Mouse (Mus musculus) ES-E14 (cell line): ENCODE measurements around the gene Cebpb. TPM values are rescaled to one million over a fixed set of nuclear protein-coding genes. Genes with fewer than 3 reads are reported as not detected.

Experiments used
- DNase-seq: peaks from one replicate; pipeline ENCODE4 v3.0.0-alpha.2; 2013; ENCODE audit warnings: low read depth, low spot score
- H3K27ac ChIP-seq: 2 replicates; pipeline ENCODE4 v1.5.1; 2012; ENCODE audit warnings: low read depth, mild to moderate bottlenecking, low read length, moderate library complexity, mixed read lengths; ENCODE audit not compliant: poor library complexity, insufficient read depth, severe bottlenecking
- H3K36me3 ChIP-seq: 2 replicates; pipeline ENCODE4 v1.6.1; 2012; ENCODE audit warnings: mild to moderate bottlenecking, low read length, moderate library complexity, mixed read lengths; ENCODE audit not compliant: control insufficient read depth, poor library complexity, insufficient read depth, severe bottlenecking
- H3K4me1 ChIP-seq, 2 experiments: fragments of 150-350 bp in 1 of 2; sonication (generic) in 1 of 2; 2 replicates each; pipeline ENCODE4 v1.6.1; 2012; ENCODE audit warnings: low read length in 2 of 2, mild to moderate bottlenecking in 1 of 2, mixed read lengths in 1 of 2; ENCODE audit not compliant: control insufficient read depth in 2 of 2, insufficient read depth in 2 of 2, poor library complexity in 1 of 2
- H3K4me3 ChIP-seq, 2 experiments: fragments of 150-350 bp in 1 of 2; sonication (generic) in 1 of 2; 2 replicates each; pipeline ENCODE4 v1.5.1; 2012; ENCODE audit warnings: low read length in 2 of 2, low read depth in 1 of 2, mild to moderate bottlenecking in 1 of 2, mixed read lengths in 1 of 2; ENCODE audit not compliant: insufficient read depth in 1 of 2, poor library complexity in 1 of 2, severe bottlenecking in 1 of 2
- H3K9ac ChIP-seq: 2 replicates; pipeline ENCODE4 v1.6.1; 2012; ENCODE audit warnings: low read depth, mild to moderate bottlenecking, low read length, mixed read lengths; ENCODE audit not compliant: poor library complexity, insufficient read depth, severe bottlenecking
- H3K9me3 ChIP-seq: fragments of 150-350 bp; sonication (generic); 2 replicates; pipeline ENCODE4 v1.6.1; 2012; ENCODE audit warnings: low read depth, mild to moderate bottlenecking, low read length; ENCODE audit not compliant: control insufficient read depth, insufficient read depth
- CHD2 ChIP-seq: IDR thresholded peaks from 2 replicates; pipeline ENCODE4 v1.6.1; 2014; ENCODE audit warnings: mild to moderate bottlenecking, low read depth, low read length, inconsistent platforms
- HCFC1 ChIP-seq: IDR thresholded peaks from 2 replicates; pipeline ENCODE4 v1.6.1; 2012; ENCODE audit warnings: low read length, inconsistent platforms, borderline replicate concordance; ENCODE audit not compliant: insufficient read depth
- MAFK ChIP-seq: IDR thresholded peaks from 2 replicates; pipeline ENCODE4 v1.6.1; 2014; ENCODE audit warnings: mild to moderate bottlenecking, low read depth, low read length, inconsistent platforms; ENCODE audit not compliant: insufficient read depth
- ZC3H11A ChIP-seq: IDR thresholded peaks from 2 replicates; pipeline ENCODE4 v1.6.1; 2012; ENCODE audit warnings: low read depth, mild to moderate bottlenecking, inconsistent platforms, low read length, borderline replicate concordance
- ZNF384 ChIP-seq: IDR thresholded peaks from 2 replicates; pipeline ENCODE4 v1.6.1; 2012; ENCODE audit warnings: low read depth, low read length, inconsistent platforms
- in situ Hi-C, 2 experiments: fragments of 600-800 bp; cut with MboI; formaldehyde crosslinking; loops; one replicate each; pipeline ENCODE4 v1.15.1; 2025; ENCODE audit warnings: low sequenced_read_pairs in 2 of 2, inconsistent platforms in 1 of 2; ENCODE audit not compliant: unreplicated experiment in 2 of 2
- total RNA-seq: library from RNA; depleted of rRNA; stranded (reverse); fragments of 300-350 nt; gene quantifications from 2 replicates; pipeline ENCODE4 v1.2.3, GENCODE M21; 2012

Cebpb gene
- total RNA-seq, 1 experiment: 9.1 TPM

DNA sequence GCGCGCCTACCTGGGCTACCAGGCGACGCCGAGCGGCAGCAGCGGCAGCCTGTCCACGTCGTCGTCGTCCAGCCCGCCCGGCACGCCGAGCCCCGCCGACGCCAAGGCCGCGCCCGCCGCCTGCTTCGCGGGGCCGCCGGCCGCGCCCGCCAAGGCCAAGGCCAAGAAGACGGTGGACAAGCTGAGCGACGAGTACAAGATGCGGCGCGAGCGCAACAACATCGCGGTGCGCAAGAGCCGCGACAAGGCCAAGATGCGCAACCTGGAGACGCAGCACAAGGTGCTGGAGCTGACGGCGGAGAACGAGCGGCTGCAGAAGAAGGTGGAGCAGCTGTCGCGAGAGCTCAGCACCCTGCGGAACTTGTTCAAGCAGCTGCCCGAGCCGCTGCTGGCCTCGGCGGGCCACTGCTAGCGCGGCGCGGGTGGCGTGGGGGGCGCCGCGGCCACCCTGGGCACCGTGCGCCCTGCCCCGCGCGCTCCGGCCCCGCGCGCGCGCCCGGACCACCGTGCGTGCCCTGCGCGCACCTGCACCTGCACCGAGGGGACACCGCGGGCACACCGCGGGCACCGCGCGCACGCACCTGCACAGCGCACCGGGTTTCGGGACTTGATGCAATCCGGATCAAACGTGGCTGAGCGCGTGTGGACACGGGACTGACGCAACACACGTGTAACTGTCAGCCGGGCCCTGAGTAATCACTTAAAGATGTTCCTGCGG is 945 bp downstream of the Cebpb start, which contains the start of gene Tmem189:
Tmem189 (minus strand) TSS at position 322 of the 718 bp plus-strand sequence.
- 0 out of 2 replicates have a peak, but pooled peaks cover under 1% of the 10 kb centered on the region for H3K9me3 ChIP-seq
- peak within 1 kb of the TSS; percentile 48; the same call in 1 of the 2 replicates for H3K27ac ChIP-seq
- peak; percentile 52 for DNase-seq
- no peaks in the 10 kb centered on the region; the same call in 1 of the 2 replicates for H3K36me3 ChIP-seq
- H3K9ac ChIP-seq: peak within 1 kb of the TSS; percentile 89
- peaks cover 0 to 11% of the 10 kb centered on the region in 2 experiments; a peak in 1 of 4 replicates for H3K4me1 ChIP-seq
- no peak for TF ChIP-seq ZC3H11A
- TF ChIP-seq CHD2: peak; percentile 61
- TF ChIP-seq HCFC1: 0 out of 2 replicates have a peak, but pooled peaks have one; percentile 17
- TF ChIP-seq ZNF384: no peak
- H3K4me3 ChIP-seq: peak within 1 kb of the TSS; percentile 73 to 78
- in situ Hi-C loops: loop anchor here (5.0 kb wide), 1 partner anchor 208 kb away; no protein-coding TSS in a partner anchor

- in situ Hi-C loops: no loop called here
- no peak for DNase-seq
- H3K27ac ChIP-seq: no peak overlapping the region
- peak overlapping the region; percentile 89 for H3K9ac ChIP-seq
- no peaks in the 10 kb centered on the region; the same call in 1 of the 2 replicates for H3K36me3 ChIP-seq
- H3K9me3 ChIP-seq: 0 out of 2 replicates have a peak, but pooled peaks cover 1% of the 10 kb centered on the region
- peak; percentile 27; the same call in 1 of the 2 replicates for TF ChIP-seq ZNF384
- no peak for TF ChIP-seq MAFK
- peaks cover 0 to 11% of the 10 kb centered on the region in 2 experiments; a peak in 1 of 4 replicates for H3K4me1 ChIP-seq
- H3K4me3 ChIP-seq: peak overlapping the region; percentile 24 to 78
These were observed 1.7 kb downstream of the Cebpb start for GRCm38 (mm10) chr2:167690219-167690961.

DNA sequence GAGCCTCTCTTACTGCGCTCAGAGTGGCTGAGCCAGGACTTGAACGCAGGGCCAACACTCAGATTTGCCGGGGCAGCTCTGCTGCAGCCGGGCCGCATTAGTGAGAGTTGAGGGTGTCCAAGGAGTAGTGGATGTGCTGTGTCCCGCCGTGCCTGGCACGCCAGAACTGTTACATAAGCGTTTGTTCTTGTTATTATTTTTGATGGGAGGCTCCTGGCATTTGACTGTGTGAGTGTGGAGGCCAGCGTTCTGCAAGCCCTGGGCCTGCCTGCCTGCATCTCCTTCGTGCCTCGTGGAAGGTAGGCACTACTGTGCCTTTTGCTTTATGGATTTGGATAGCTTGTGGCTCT is 2.2 kb downstream of the Cebpb start:
- no peak for DNase-seq
- peaks cover 0 to 11% of the 10 kb centered on the region in 2 experiments; a peak in 1 of 4 replicates for H3K4me1 ChIP-seq
- no peaks in the 10 kb centered on the region; the same call in 1 of the 2 replicates for H3K36me3 ChIP-seq
- in situ Hi-C loops: no loop called here
- H3K4me3 ChIP-seq: peak overlapping the region; percentile 24 to 47; a peak in 3 of 4 replicates
- H3K9me3 ChIP-seq: 0 out of 2 replicates have a peak, but pooled peaks cover 1% of the 10 kb centered on the region
- H3K27ac ChIP-seq: no peak overlapping the region
- H3K9ac ChIP-seq: peak overlapping the region; percentile 3; the same call in 1 of the 2 replicates
- no peak for TF ChIP-seq CHD2
- TF ChIP-seq ZC3H11A: no peak
- no peak for TF ChIP-seq HCFC1
- TF ChIP-seq ZNF384: no peak
- no peak for TF ChIP-seq MAFK

- Histone ChIP-seq H3K9ac (0 out of 2 replicates have a peak overlapping the region, but pooled peaks have one; percentile 3), H3K9me3 (0 out of 2 replicates have a peak, but pooled peaks cover 1% of the 10 kb centered on the region), H3K4me3 (no peak overlapping the region; a peak in 1 of 4 replicates), H3K36me3 (no peaks in the 10 kb centered on the region; the same call in 1 of the 2 replicates), H3K4me1 (peaks cover 0 to 11% of the 10 kb centered on the region in 2 experiments; a peak in 1 of 4 replicates), H3K27ac (no peak overlapping the region)
- DNase-seq: no peak
- in situ Hi-C loops: no loop called here
- TF ChIP-seq HCFC1 (no peak), MAFK (no peak), ZNF384 (no peak), CHD2 (no peak), ZC3H11A (no peak)
These were observed 2.7 kb downstream of the Cebpb start for GRCm38 (mm10) chr2:167691410-167691809.
